Mouse (Mus musculus): Measurements from ENCODE around the gene 1700067K01Rik.

1700067K01Rik gene

GRCm38 (mm10) chr8:84053229-84053628 is 51.9 kb downstream of the 1700067K01Rik start:
- no peak for DNase-seq (ENCODE audit: low read depth, low spot score)

Data from embryo, embryonic 11.5 days (tissue).